Mouse (Mus musculus): ENCODE data around the gene Hmcn1.
A peak's percentile ranks its signal among the peaks of the same experiment; 100 is the strongest.

The Hmcn1 gene

DNA sequence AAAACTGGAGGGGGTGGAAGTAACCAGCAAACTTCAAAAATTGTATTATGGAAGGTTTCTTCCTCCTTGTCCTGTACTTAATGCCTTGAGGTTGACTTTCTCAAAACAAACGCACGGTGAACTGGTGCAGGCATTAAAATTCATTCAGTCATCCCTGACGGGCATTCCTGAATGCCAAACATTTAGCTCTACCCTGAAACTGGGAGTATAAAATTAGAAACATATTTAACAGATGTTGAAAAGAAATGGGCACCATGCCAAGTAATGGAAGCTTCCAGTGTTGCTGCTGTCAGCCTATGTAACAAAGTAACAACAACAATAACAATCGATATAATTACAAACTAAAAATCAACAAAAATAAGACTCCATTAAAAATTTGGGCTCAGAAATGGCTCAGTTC, 14.5 kb upstream of the Hmcn1 start:
- H3K27me3 ChIP-seq (ENCODE audit: insufficient read depth, low read length): no peaks in the 10 kb centered on the region

DNA sequence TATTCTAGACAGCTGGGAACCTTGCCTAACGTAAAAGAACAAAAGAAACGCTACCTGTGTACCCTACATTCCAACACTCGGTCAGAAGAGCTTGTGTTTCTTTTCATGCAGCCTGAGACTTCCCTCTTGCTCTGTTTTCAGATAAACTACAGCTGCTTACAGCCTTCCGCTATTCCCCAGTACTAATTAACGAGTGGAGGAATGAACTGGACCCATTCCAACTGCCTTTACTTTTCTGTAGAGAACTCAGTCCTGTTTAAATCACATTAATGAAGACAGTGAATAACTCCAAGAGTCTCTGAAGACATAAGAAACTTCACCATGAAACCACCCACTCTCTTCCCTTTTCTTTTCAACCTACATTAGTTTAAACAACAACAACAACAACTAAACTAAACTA, 10.8 kb upstream of the Hmcn1 start:
- TF ChIP-seq NANOG (IDR thresholded peaks at IDR 0.05; ENCODE audit: borderline replicate concordance, low read length): no peak
- TF ChIP-seq CTCF (conservative IDR thresholded peaks at IDR 0.05; ENCODE audit: low read length): no peak
- no peak for TF ChIP-seq POU5F1 (IDR thresholded peaks at IDR 0.05; ENCODE audit: borderline replicate concordance, low read length)
- no peaks in the 10 kb centered on the region for H3K36me3 ChIP-seq (ENCODE audit: insufficient read depth, low read length)
- no peaks in the 10 kb centered on the region for H3K27me3 ChIP-seq (ENCODE audit: insufficient read depth, low read length)
- H3K9me3 ChIP-seq (ENCODE audit: low read length): no peaks in the 10 kb centered on the region
- H3K4me1 ChIP-seq (replicated peaks; ENCODE audit: low read depth, low read length): no peaks in the 10 kb centered on the region
- H3K4me3 ChIP-seq (replicated peaks; ENCODE audit: low read length): no peak overlapping the region

More for the DNA sequence above, 14.5 kb upstream of the Hmcn1 start:
- Histone ChIP-seq H3K4me3 (replicated peaks; ENCODE audit: low read length) (no peak overlapping the region), H3K9me3 (ENCODE audit: low read length) (no peaks in the 10 kb centered on the region), H3K4me1 (replicated peaks; ENCODE audit: low read depth, low read length) (no peaks in the 10 kb centered on the region), H3K36me3 (ENCODE audit: insufficient read depth, low read length) (no peaks in the 10 kb centered on the region)
- TF ChIP-seq CTCF (conservative IDR thresholded peaks at IDR 0.05; ENCODE audit: low read length) (no peak), NANOG (IDR thresholded peaks at IDR 0.05; ENCODE audit: borderline replicate concordance, low read length) (no peak), POU5F1 (IDR thresholded peaks at IDR 0.05; ENCODE audit: borderline replicate concordance, low read length) (no peak)

GRCm38 (mm10) chr1:151001868-151002428, 8.7 kb upstream of the Hmcn1 start:
- Histone ChIP-seq H3K4me3 (replicated peaks; ENCODE audit: low read length) (no peak overlapping the region), H3K36me3 (ENCODE audit: insufficient read depth, low read length) (no peaks in the 10 kb centered on the region), H3K27me3 (ENCODE audit: insufficient read depth, low read length) (no peaks in the 10 kb centered on the region), H3K9me3 (ENCODE audit: low read length) (no peaks in the 10 kb centered on the region), H3K4me1 (replicated peaks; ENCODE audit: low read depth, low read length) (no peaks in the 10 kb centered on the region)
- TF ChIP-seq POU5F1 (IDR thresholded peaks at IDR 0.05; ENCODE audit: borderline replicate concordance, low read length) (no peak), NANOG (IDR thresholded peaks at IDR 0.05; ENCODE audit: borderline replicate concordance, low read length) (no peak), CTCF (conservative IDR thresholded peaks at IDR 0.05; ENCODE audit: low read length) (no peak)

GRCm38 (mm10) chr1:151000714-151001113, 7.5 kb upstream of the Hmcn1 start:
- H3K4me3 ChIP-seq (replicated peaks; ENCODE audit: low read length): no peak overlapping the region
- no peaks in the 10 kb centered on the region for H3K36me3 ChIP-seq (ENCODE audit: insufficient read depth, low read length)
- H3K4me1 ChIP-seq (replicated peaks; ENCODE audit: low read depth, low read length): no peaks in the 10 kb centered on the region
- H3K27me3 ChIP-seq (ENCODE audit: insufficient read depth, low read length): 0 out of 2 replicates have a peak, but pooled peaks cover 5% of the 10 kb centered on the region
- no peak for TF ChIP-seq POU5F1 (IDR thresholded peaks at IDR 0.05; ENCODE audit: borderline replicate concordance, low read length)
- no peak for TF ChIP-seq NANOG (IDR thresholded peaks at IDR 0.05; ENCODE audit: borderline replicate concordance, low read length)
- no peak for TF ChIP-seq CTCF (conservative IDR thresholded peaks at IDR 0.05; ENCODE audit: low read length)
- no peaks in the 10 kb centered on the region; the same call in 1 of the 2 replicates for H3K9me3 ChIP-seq (ENCODE audit: low read length)

DNA sequence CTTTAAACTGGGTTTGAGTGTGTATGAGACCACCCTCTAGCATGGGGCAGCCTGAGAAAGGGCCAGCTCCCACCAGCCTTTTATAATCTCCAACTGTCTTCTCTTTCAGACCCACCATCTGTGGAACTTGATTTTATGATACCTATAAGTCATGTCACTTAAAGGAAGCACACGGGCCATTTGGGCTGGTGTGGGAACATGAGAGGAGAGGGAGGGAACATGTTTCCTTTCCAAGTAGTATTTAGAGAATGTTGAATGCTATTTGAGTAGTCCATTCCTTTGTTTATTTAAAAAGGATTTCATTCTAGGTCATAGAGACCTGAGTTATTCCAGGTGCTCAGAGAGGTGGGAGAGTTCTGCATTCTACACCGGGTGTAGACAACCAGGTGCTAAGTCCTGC, 1.4 kb upstream of the Hmcn1 start:
- Histone ChIP-seq H3K27me3 (ENCODE audit: insufficient read depth, low read length) (peaks cover 14% of the 10 kb centered on the region), H3K36me3 (ENCODE audit: insufficient read depth, low read length) (no peaks in the 10 kb centered on the region), H3K4me3 (replicated peaks; ENCODE audit: low read length) (no peak overlapping the region), H3K4me1 (replicated peaks; ENCODE audit: low read depth, low read length) (peaks cover 9% of the 10 kb centered on the region; the same call in 1 of the 2 replicates), H3K9me3 (ENCODE audit: low read length) (no peaks in the 10 kb centered on the region; the same call in 1 of the 2 replicates)
- no peak for TF ChIP-seq POU5F1 (IDR thresholded peaks at IDR 0.05; ENCODE audit: borderline replicate concordance, low read length)
- no peak for TF ChIP-seq CTCF (conservative IDR thresholded peaks at IDR 0.05; ENCODE audit: low read length)
- TF ChIP-seq NANOG (IDR thresholded peaks at IDR 0.05; ENCODE audit: borderline replicate concordance, low read length): no peak

DNA sequence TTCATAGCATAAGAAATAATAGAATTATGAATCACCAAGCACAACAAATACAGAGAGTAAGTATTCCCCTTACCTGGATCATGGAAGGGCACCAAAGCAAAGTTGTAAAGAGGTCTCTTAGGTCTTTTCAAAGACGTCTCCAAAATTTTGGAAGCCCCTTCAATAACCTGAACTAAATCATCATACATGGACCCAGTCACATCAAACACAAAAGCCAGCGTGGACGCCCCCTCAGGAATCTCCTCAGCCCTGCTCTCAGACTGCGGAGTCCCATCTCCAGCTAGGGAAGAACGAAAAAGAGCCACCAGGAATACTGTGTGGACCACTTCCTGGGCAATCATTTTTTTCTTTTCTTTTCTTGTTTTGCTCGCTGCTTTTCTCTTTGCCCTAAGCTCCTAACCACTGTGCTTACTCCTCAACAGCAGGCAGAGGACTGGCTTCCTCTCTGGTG, 499 bp downstream of the Hmcn1 start:
- Histone ChIP-seq H3K36me3 (ENCODE audit: insufficient read depth, low read length) (no peaks in the 10 kb centered on the region), H3K4me3 (replicated peaks; ENCODE audit: low read length) (peak overlapping the region; percentile 85), H3K9me3 (ENCODE audit: low read length) (no peaks in the 10 kb centered on the region; the same call in 1 of the 2 replicates), H3K27me3 (ENCODE audit: insufficient read depth, low read length) (peaks cover 16% of the 10 kb centered on the region), H3K4me1 (replicated peaks; ENCODE audit: low read depth, low read length) (peaks cover 9% of the 10 kb centered on the region; the same call in 1 of the 2 replicates)
- TF ChIP-seq POU5F1 (IDR thresholded peaks at IDR 0.05; ENCODE audit: borderline replicate concordance, low read length): no peak
- TF ChIP-seq CTCF (conservative IDR thresholded peaks at IDR 0.05; ENCODE audit: low read length): no peak
- no peak for TF ChIP-seq NANOG (IDR thresholded peaks at IDR 0.05; ENCODE audit: borderline replicate concordance, low read length)

- TF ChIP-seq POU5F1 (IDR thresholded peaks at IDR 0.05; ENCODE audit: borderline replicate concordance, low read length): no peak
- TF ChIP-seq CTCF (conservative IDR thresholded peaks at IDR 0.05; ENCODE audit: low read length): no peak
- no peak for TF ChIP-seq NANOG (IDR thresholded peaks at IDR 0.05; ENCODE audit: borderline replicate concordance, low read length)
- no peak overlapping the region for H3K4me3 ChIP-seq (replicated peaks; ENCODE audit: low read length)
- H3K36me3 ChIP-seq (ENCODE audit: insufficient read depth, low read length): no peaks in the 10 kb centered on the region
- no peaks in the 10 kb centered on the region; the same call in 1 of the 2 replicates for H3K9me3 ChIP-seq (ENCODE audit: low read length)
- peaks cover 9% of the 10 kb centered on the region; the same call in 1 of the 2 replicates for H3K4me1 ChIP-seq (replicated peaks; ENCODE audit: low read depth, low read length)
- peaks cover 21% of the 10 kb centered on the region for H3K27me3 ChIP-seq (ENCODE audit: insufficient read depth, low read length)
These were observed 1.3 kb downstream of the Hmcn1 start for GRCm38 (mm10) chr1:150991745-150992554.

DNA sequence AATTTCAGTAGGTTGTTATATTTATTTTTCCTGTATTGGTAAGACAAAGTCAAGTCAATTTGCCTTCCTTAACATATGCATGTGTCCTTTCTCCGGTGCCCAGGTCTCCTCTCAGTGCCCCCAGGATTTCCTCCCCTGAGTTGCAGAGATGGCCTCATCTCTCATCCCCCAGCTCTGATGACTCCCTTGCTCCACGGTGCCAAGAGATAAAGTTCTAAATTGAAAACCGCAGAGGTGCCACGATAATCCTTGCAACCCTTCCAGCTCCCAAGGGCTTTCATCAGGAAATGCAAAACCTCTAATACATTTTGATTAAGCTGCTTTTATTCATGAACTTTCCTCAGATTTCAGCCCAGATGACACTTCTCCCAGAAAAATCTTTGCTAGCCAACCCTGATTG, 8.3 kb downstream of the Hmcn1 start:
- H3K36me3 ChIP-seq (ENCODE audit: insufficient read depth, low read length): no peaks in the 10 kb centered on the region
- TF ChIP-seq POU5F1 (IDR thresholded peaks at IDR 0.05; ENCODE audit: borderline replicate concordance, low read length) (no peak), CTCF (conservative IDR thresholded peaks at IDR 0.05; ENCODE audit: low read length) (no peak), NANOG (IDR thresholded peaks at IDR 0.05; ENCODE audit: borderline replicate concordance, low read length) (no peak)
- H3K4me3 ChIP-seq (replicated peaks; ENCODE audit: low read length): no peak overlapping the region
- H3K27me3 ChIP-seq (ENCODE audit: insufficient read depth, low read length): peaks cover 6% of the 10 kb centered on the region; the same call in 1 of the 2 replicates
- no peaks in the 10 kb centered on the region for H3K9me3 ChIP-seq (ENCODE audit: low read length)
- no peaks in the 10 kb centered on the region for H3K4me1 ChIP-seq (replicated peaks; ENCODE audit: low read depth, low read length)
